Mouse (Mus musculus) heart, embryonic 14.5 days (tissue): Measurements from ENCODE around the gene Faah. TPM values are rescaled to one million over a fixed set of nuclear protein-coding genes. Genes with fewer than 3 reads are reported as not detected.

ENCODE experiments used
- ATAC-seq: fragments of 200-750 bp; cut with Nextera tagmentation; 2 replicates; pipeline ENCODE4 v1.8.0; 2017; ENCODE audit warnings: low read depth, moderate TSS enrichment; ENCODE audit not compliant: insufficient number of reproducible peaks, insufficient read depth, low FRiP score
- H3K27ac ChIP-seq, 2 experiments: fragments of 200-500 bp in 1 of 2; fragments of 300-500 bp in 1 of 2; sonication (generic) in 1 of 2; replicated peaks in 1 of 2; 2 replicates each; pipeline ENCODE4 v1.5.1; 2012 to 2014; ENCODE audit warnings: low read depth in 2 of 2, low read length in 2 of 2, control low read depth in 1 of 2, mild to moderate bottlenecking in 1 of 2, mixed read lengths in 1 of 2; ENCODE audit not compliant: control insufficient read depth in 1 of 2, insufficient read depth in 1 of 2
- H3K27me3 ChIP-seq: fragments of 300-500 bp; sonication (generic); 2 replicates; pipeline ENCODE4 v1.6.1; 2014; ENCODE audit warnings: mild to moderate bottlenecking, low read length, control low read depth; ENCODE audit not compliant: control insufficient read depth, insufficient read depth
- H3K36me3 ChIP-seq: fragments of 300-500 bp; sonication (generic); 2 replicates; pipeline ENCODE4 v1.6.1; 2014; ENCODE audit warnings: mild to moderate bottlenecking, control low read depth, low read length, mixed read lengths; ENCODE audit not compliant: control insufficient read depth, insufficient read depth
- H3K4me1 ChIP-seq, 2 experiments: fragments of 200-500 bp in 1 of 2; fragments of 300-500 bp in 1 of 2; sonication (generic) in 1 of 2; 2 replicates each; pipeline ENCODE4 v1.6.1; 2012 to 2014; ENCODE audit warnings: low read length in 2 of 2, control low read depth in 1 of 2, mixed read lengths in 1 of 2; ENCODE audit not compliant: control insufficient read depth in 2 of 2, insufficient read depth in 2 of 2
- H3K4me2 ChIP-seq: fragments of 300-500 bp; sonication (generic); 2 replicates; pipeline ENCODE4 v1.6.1; 2014; ENCODE audit warnings: mild to moderate bottlenecking, low read length
- H3K4me3 ChIP-seq, 2 experiments: fragments of 200-500 bp in 1 of 2; fragments of 300-500 bp in 1 of 2; sonication (generic) in 1 of 2; 2 replicates each; pipeline ENCODE4 v1.5.1; 2012 to 2014; ENCODE audit warnings: low read length in 2 of 2, mild to moderate bottlenecking in 2 of 2, control low read depth in 1 of 2, low read depth in 1 of 2, moderate library complexity in 1 of 2; ENCODE audit not compliant: control insufficient read depth in 1 of 2, insufficient read depth in 1 of 2
- H3K9ac ChIP-seq: fragments of 300-500 bp; sonication (generic); 2 replicates; pipeline ENCODE4 v1.6.1; 2014; ENCODE audit warnings: mild to moderate bottlenecking, low read length
- H3K9me3 ChIP-seq: fragments of 300-500 bp; sonication (generic); 2 replicates; pipeline ENCODE4 v1.6.1; 2016; ENCODE audit warnings: low read length, control low read depth; ENCODE audit not compliant: control insufficient read depth
- WGBS: fragments of 180-500 bp; shearing (Covaris S2); extraction: QIAGEN DNeasy Blood & Tissue Kit; methylation state at CpG from one replicate; pipeline ENCODE4 v1.1.7; 2014; 5-methylcytosine and 5-hydroxymethylcytosine counted together
- polyA plus RNA-seq: library from polyadenylated mRNA; unstranded; fragments of >200 nt; fragmentation: Nextera tagmentation; extraction: Ambion mirVana; gene quantifications from 2 replicates; pipeline ENCODE4 v1.2.1, GENCODE M21; 2014

The Faah gene
- polyA plus RNA-seq, 1 experiment from 2014 or later: 1.9 TPM

GRCm38 (mm10) chr4:115943669-115944314 lies 73.9 kb downstream of the Faah start:
- peak; percentile 23; the same call in 1 of the 2 replicates for ATAC-seq
- H3K9me3 ChIP-seq: no peaks in the 10 kb centered on the region
- H3K4me3 ChIP-seq: peak overlapping the region in 1 of 2 experiments; percentile 3; a peak in 1 of 4 replicates
- H3K4me2 ChIP-seq: peak overlapping the region; percentile 25; the same call in 1 of the 2 replicates
- peaks cover 91% of the 10 kb centered on the region for H3K27me3 ChIP-seq
- WGBS: under 1% methylated on average over 36 of the region's 41 CpGs
- no peak overlapping the region for H3K27ac ChIP-seq
- H3K36me3 ChIP-seq: no peaks in the 10 kb centered on the region
- peaks cover 0 to 8% of the 10 kb centered on the region in 2 experiments; a peak in 3 of 4 replicates for H3K4me1 ChIP-seq
- H3K9ac ChIP-seq: no peak overlapping the region

DNA sequence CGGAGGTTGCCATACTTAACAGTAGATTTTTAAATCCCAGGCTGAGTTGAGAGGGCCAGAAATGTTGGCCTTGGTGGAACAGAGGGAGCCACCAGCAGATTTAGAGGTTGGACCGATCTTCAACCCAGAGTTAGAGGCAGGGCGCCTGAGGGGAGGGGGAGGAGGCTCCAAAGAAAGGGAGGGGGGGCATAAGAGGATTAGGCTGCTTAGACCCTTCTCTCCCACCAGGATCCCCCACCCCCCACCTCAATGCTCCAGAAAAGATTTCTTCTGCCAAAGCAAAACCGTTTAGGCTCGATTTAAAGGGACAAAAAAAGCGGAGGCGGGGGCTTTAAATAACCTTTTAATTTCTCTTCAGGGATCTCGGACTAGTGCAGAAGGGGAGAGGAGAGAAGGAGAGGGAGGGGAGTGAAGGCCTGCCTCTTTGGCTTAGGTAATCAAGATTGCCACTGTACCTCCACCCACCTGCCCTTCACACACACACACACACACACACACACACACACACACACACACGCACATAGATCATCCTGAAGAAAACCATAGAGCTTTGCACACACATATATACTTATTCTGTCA lies 76.4 kb downstream of the Faah start:
- Histone ChIP-seq H3K4me1 (peaks cover 0 to 15% of the 10 kb centered on the region in 2 experiments; a peak in 3 of 4 replicates), H3K9ac (no peak overlapping the region), H3K27ac (no peak overlapping the region), H3K36me3 (no peaks in the 10 kb centered on the region), H3K4me3 (no peak overlapping the region), H3K27me3 (peaks cover 99% of the 10 kb centered on the region), H3K4me2 (no peak overlapping the region), H3K9me3 (no peaks in the 10 kb centered on the region)
- no peak for ATAC-seq
- WGBS: 6% methylated on average over 9 of the region's 9 CpGs

DNA sequence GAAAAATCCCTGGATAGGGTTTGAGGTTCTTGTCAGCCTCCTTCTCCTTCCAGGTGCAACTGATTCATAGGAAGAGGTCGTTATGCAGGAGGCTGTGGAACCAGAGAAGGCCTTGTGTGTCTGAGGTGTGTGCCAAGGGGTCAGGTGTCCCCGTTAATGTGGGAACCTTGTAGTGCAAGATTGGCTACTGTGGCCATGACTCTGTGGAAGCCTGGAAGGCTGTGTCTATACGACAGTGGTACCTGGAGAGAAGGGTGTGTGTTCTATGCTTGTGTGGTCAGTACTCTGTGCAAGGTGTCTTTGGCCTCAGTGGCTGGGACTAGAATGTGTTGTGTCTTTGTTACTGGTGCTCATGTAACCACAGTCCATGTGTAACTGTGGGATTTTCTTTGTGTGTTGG lies 77.0 kb downstream of the Faah start:
- Histone ChIP-seq H3K36me3 (no peaks in the 10 kb centered on the region), H3K4me3 (no peak overlapping the region), H3K27ac (no peak overlapping the region), H3K4me1 (peaks cover 0 to 17% of the 10 kb centered on the region in 2 experiments; a peak in 3 of 4 replicates), H3K27me3 (peaks cover 99% of the 10 kb centered on the region), H3K4me2 (no peak overlapping the region), H3K9ac (no peak overlapping the region), H3K9me3 (no peaks in the 10 kb centered on the region)
- ATAC-seq: no peak
- 7% methylated on average over 3 of the region's 3 CpGs for WGBS

DNA sequence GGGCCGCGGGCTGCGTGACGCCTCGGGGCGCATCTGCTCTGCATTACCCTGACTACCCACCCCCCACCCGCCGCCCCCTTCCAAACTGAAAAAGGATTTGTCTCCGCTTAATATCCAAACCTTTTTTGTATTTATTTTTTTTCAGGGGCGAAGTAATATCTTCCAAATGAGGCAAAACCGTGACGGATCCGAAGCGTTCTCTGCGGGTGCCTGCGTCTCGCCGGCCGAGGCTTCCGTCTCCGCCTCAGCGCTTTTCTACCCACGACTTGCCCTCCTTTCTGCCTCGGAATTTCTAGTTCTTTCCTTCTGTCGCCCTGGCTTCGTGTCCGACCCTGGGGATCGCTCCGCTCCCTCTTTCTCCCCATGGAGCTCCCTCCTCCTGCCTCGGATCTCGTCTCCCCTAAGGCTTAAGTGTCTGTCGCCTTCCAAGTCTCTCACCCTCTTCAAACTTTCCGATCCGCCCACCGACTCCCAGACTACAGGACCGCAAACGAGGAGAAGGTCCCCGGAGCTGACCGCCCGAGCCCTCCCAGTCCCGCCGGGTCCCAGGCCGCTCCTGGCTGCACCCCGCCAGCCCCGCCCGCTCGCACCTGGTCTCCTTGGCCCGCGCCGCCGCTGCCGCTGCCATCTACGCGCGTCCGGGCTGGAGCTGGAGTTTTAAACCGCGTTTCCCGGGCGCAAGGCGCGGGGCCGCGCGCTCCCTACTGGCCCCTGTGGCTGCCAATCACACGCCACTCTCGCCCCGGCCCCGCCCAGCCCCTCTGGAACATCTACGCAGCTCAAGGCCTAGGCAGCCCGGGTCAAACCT lies 78.2 kb downstream of the Faah start, which contains the start of gene Dmbx1:
Gene Dmbx1 (minus strand): TSS at position 632 of the 808 bp plus-strand sequence.
- no peak within 1 kb of the TSS for H3K27ac ChIP-seq
- peak within 1 kb of the TSS; percentile 66 for H3K4me2 ChIP-seq
- no peaks in the 10 kb centered on the region for H3K36me3 ChIP-seq
- peak within 1 kb of the TSS; percentile 9 to 38 for H3K4me3 ChIP-seq
- H3K27me3 ChIP-seq: peaks cover 99% of the 10 kb centered on the region
- H3K9ac ChIP-seq: no peak within 1 kb of the TSS
- WGBS: 1% methylated on average over 71 of the region's 71 CpGs
- peaks cover 0 to 17% of the 10 kb centered on the region in 2 experiments; a peak in 3 of 4 replicates for H3K4me1 ChIP-seq
- ATAC-seq: no peak
- H3K9me3 ChIP-seq: no peaks in the 10 kb centered on the region

DNA sequence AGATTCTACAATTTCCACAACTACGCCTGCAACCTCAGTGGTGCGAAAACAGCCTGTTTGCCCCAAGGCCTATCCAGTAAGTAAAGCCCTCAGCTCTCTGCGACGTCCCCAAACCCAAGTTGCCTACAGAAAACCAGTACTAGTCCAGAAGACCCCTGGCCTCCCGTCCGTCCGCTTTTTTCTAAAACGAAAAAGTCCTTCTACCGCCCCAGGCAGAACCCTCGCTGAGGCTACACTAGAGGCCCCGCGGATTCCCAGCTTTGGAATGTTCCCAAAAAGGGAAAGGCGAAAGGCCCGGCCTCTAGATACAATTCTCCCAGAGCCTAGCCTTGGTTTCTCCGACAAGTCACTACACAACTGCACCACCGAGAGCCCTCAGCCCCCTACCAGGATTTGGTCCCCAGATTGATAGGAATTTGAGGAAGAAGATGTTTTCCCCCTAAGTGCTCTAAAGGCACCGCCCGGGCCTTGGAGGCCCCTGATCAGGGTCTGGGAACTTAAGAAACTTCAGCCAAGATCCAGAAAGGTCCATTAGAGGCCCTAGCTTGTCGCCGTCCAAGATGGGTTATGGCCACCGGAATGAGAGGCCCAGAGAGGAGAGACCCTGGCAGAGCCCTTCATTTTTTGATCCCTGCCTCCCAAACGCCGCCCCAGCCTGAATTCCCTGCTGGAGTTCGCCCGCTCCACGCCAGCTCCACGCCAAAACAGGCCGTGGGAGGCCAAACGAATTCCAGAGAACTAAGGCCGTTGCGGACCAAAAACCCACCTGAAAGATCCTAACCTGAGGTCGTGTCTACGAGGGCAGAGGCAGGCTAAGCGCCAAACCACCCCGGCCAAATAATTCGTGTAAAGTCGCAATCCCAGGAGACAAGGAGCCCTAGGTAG lies 79.2 kb downstream of the Faah start:
- Histone ChIP-seq H3K27ac (no peak overlapping the region), H3K9ac (no peak overlapping the region), H3K36me3 (no peaks in the 10 kb centered on the region), H3K4me2 (no peak overlapping the region), H3K9me3 (no peaks in the 10 kb centered on the region), H3K27me3 (peaks cover 99% of the 10 kb centered on the region), H3K4me1 (peaks cover 0 to 17% of the 10 kb centered on the region in 2 experiments; a peak in 3 of 4 replicates), H3K4me3 (peak overlapping the region in 1 of 2 experiments; percentile 38; a peak in 1 of 4 replicates)
- no peak for ATAC-seq
- WGBS: 2% methylated on average over 37 of the region's 37 CpGs

DNA sequence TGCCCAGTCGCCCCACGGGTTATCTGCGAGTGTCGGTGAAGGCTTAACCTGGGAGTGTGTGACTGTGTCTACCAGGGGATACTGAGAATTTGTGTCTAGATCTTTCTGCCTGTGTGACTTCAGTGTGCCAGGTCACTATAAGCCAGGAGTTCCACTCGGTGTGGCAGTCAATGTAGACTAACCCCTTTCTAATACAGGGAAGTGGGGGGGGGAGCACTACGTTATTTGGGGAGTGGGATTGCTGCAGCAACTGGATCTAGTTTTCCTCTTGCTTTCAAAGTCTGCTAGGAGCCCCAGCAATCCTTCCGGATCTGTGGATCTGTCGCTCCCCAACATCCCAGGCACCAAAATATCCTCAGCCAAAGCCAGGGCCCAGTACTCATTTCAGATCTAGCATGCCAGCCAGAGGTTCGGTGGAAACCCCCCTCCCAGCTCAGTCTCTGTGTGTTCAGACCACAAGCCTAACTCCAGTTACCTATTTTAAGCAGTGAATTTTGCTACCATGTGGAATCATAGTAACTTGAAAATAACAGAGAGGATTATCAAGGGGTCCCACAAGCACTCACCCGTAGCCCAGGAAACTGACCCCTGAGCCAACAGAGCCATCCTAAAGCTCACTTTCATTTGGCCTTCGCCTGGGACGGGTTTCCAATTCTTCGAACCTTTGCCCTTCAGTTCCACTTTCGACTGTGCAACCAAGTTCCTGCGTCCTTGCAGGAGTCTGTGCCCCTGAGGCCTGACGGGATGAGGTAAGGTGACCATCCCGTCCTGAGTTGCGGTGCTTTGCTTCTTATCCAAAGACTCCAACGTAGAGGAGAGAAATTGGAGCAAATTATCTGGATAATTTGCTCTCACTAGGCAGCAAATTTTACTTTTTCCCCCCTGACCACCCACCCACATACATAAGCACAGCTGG lies 80.4 kb downstream of the Faah start:
- Histone ChIP-seq H3K4me3 (peak overlapping the region in 1 of 2 experiments; percentile 21; a peak in 2 of 4 replicates), H3K4me2 (peak overlapping the region; percentile 43; the same call in 1 of the 2 replicates), H3K27me3 (peaks cover 99% of the 10 kb centered on the region), H3K9me3 (no peaks in the 10 kb centered on the region), H3K4me1 (peaks cover 0 to 17% of the 10 kb centered on the region in 2 experiments; a peak in 3 of 4 replicates), H3K27ac (no peak overlapping the region), H3K36me3 (no peaks in the 10 kb centered on the region), H3K9ac (no peak overlapping the region)
- WGBS: 5% methylated on average over 19 of the region's 19 CpGs
- ATAC-seq: no peak
